Mouse (Mus musculus): ENCODE data around the gene Nubpl. TPM values are rescaled to one million over a fixed set of nuclear protein-coding genes. Genes with fewer than 3 reads are reported as not detected.

Gene Nubpl
- polyA plus RNA-seq, 1 experiment from 2014 or later = 17.6 TPM

GRCm38 (mm10) chr12:52302961-52303360 is 205.4 kb downstream of the Nubpl start:
- no peak overlapping the region for H3K4me3 ChIP-seq
- no peak for DNase-seq (ENCODE audit: low spot score)
- no peaks in the 10 kb centered on the region for H3K27me3 ChIP-seq (replicated peaks; ENCODE audit: low read depth, poor library complexity, severe bottlenecking)
- H3K9me3 ChIP-seq = no peaks in the 10 kb centered on the region
- no peaks in the 10 kb centered on the region for H3K36me3 ChIP-seq (replicated peaks)
- WGBS = 89% methylated on average over 2 of the region's 2 CpGs
- no peak overlapping the region for H3K27ac ChIP-seq (replicated peaks)
- H3K4me1 ChIP-seq = peaks cover 5% of the 10 kb centered on the region

- H3K36me3 ChIP-seq (replicated peaks) = no peaks in the 10 kb centered on the region
- no peaks in the 10 kb centered on the region for H3K9me3 ChIP-seq
- no peaks in the 10 kb centered on the region for H3K27me3 ChIP-seq (replicated peaks; ENCODE audit: low read depth, poor library complexity, severe bottlenecking)
- H3K4me1 ChIP-seq = peaks cover 11% of the 10 kb centered on the region
- WGBS = 93% methylated on average over 7 of the region's 7 CpGs
- H3K27ac ChIP-seq (replicated peaks) = no peak overlapping the region
- H3K4me3 ChIP-seq = no peak overlapping the region
- DNase-seq (ENCODE audit: low spot score) = no peak
These were observed 208.8 kb downstream of the Nubpl start for GRCm38 (mm10) chr12:52306348-52306747.

GRCm38 (mm10) chr12:52307331-52307982 is 209.9 kb downstream of the Nubpl start:
- no peaks in the 10 kb centered on the region for H3K9me3 ChIP-seq
- 63% methylated on average over 10 of the region's 10 CpGs for WGBS
- DNase-seq (ENCODE audit: low spot score) = no peak

DNA sequence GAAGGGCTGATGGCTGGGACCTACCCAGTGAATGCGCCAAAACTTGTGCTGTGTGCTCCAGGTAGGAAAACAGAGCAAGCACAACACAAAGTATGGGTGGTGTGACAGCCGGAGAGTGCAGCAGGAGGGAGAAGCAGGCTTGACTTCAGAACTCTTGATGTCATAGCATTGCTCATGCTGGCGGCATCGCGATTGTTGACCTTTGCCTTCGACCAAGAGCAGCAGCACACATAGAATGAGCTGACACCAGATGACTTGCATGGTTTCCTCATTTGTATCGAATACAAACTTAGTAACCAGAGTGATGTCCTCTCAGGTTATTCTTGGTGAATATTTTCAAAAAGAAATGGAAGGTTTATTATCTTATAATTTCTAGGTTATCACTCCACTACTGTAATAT is 211.1 kb downstream of the Nubpl start:
- H3K9me3 ChIP-seq = peaks cover 6% of the 10 kb centered on the region
- no peaks in the 10 kb centered on the region for H3K36me3 ChIP-seq (replicated peaks)
- no peaks in the 10 kb centered on the region for H3K27me3 ChIP-seq (replicated peaks; ENCODE audit: low read depth, poor library complexity, severe bottlenecking)
- no peak overlapping the region for H3K4me3 ChIP-seq
- WGBS = 90% methylated on average over 7 of the region's 7 CpGs
- H3K4me1 ChIP-seq = peaks cover 11% of the 10 kb centered on the region
- DNase-seq (ENCODE audit: low spot score) = no peak
- H3K27ac ChIP-seq (replicated peaks) = no peak overlapping the region

More at GRCm38 (mm10) chr12:52307331-52307982, 209.9 kb downstream of the Nubpl start:
- Histone ChIP-seq H3K27me3 (replicated peaks; ENCODE audit: low read depth, poor library complexity, severe bottlenecking) (no peaks in the 10 kb centered on the region), H3K27ac (replicated peaks) (no peak overlapping the region), H3K4me1 (peaks cover 11% of the 10 kb centered on the region), H3K36me3 (replicated peaks) (no peaks in the 10 kb centered on the region), H3K4me3 (no peak overlapping the region)

DNA sequence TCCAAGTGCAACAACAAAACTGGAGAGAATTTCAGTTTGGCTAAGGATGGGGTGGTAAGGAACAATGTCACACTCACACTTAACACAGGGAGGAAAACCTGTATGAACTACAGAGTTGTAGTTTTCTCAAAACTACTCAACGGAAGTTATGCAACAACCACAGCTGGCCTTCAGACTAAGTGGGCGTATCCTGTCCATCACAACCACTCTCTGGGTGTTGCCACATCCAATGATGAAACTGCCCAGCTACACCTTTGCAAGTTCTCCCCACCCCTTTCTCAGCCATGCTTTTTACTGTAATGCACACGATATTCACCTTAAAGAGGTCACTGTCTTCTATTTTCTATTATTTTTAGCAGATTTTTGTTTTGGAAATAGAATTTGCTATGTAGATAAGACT is 217.3 kb downstream of the Nubpl start:
- Histone ChIP-seq H3K27ac (replicated peaks) (no peak overlapping the region), H3K4me3 (no peak overlapping the region), H3K4me1 (no peaks in the 10 kb centered on the region), H3K36me3 (replicated peaks) (no peaks in the 10 kb centered on the region), H3K9me3 (peaks cover 6% of the 10 kb centered on the region), H3K27me3 (replicated peaks; ENCODE audit: low read depth, poor library complexity, severe bottlenecking) (no peaks in the 10 kb centered on the region)
- WGBS = 92% methylated on average over 3 of the region's 3 CpGs
- no peak for DNase-seq (ENCODE audit: low spot score)

GRCm38 (mm10) chr12:52317635-52318034 is 220.1 kb downstream of the Nubpl start:
- Histone ChIP-seq H3K4me1 (no peaks in the 10 kb centered on the region), H3K27me3 (replicated peaks; ENCODE audit: low read depth, poor library complexity, severe bottlenecking) (no peaks in the 10 kb centered on the region), H3K4me3 (no peak overlapping the region), H3K36me3 (replicated peaks) (no peaks in the 10 kb centered on the region), H3K9me3 (peaks cover 6% of the 10 kb centered on the region), H3K27ac (replicated peaks) (no peak overlapping the region)
- WGBS = 71% methylated on average over 6 of the region's 6 CpGs
- DNase-seq (ENCODE audit: low spot score) = no peak

DNA sequence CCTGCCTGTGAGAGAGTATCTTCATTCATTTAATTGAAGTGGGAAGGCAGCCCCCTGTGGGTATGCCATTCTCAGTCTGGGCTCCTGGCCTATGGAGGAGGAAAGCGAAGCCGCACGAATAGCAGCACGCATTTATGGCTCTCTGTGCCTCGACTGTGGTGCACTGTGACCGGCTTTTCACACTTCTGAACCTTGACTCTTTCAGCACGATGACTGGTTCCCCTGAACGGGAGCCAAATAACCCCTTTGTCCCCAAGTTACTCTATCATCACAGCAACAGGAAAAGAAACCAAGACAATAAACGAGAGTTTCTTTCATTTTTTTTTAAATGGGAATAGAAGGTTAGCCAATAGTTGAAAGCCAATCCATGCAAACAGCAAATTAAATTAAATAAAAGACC is 220.9 kb downstream of the Nubpl start:
- Histone ChIP-seq H3K27ac (replicated peaks) (no peak overlapping the region), H3K36me3 (replicated peaks) (no peaks in the 10 kb centered on the region), H3K4me1 (no peaks in the 10 kb centered on the region), H3K4me3 (no peak overlapping the region), H3K27me3 (replicated peaks; ENCODE audit: low read depth, poor library complexity, severe bottlenecking) (no peaks in the 10 kb centered on the region), H3K9me3 (no peaks in the 10 kb centered on the region)
- no peak for DNase-seq (ENCODE audit: low spot score)
- 81% methylated on average over 9 of the region's 9 CpGs for WGBS

DNA sequence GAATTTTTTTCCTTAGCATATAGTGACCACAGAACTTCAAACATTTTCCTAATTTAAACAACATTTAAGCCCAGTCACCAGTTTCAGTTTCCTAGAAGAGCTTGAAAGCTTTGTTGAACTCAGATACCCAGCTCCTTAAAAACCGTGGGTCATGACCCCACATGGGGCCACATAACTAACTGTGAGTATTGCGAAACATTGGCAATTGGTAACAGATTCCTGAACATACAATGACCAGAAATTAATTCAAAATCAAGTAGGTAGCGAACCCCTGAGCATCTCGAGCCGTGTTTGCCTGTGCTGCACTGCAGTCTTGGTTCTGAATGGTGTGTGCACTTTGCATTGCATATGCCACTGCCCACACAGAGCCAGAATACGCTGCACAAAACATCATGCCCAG is 221.6 kb downstream of the Nubpl start:
- DNase-seq (ENCODE audit: low spot score) = no peak

GRCm38 (mm10) chr12:52328488-52328887 is 231.0 kb downstream of the Nubpl start:
- WGBS = 95% methylated on average over 4 of the region's 4 CpGs

More for the DNA sequence above, 221.6 kb downstream of the Nubpl start:
- no peaks in the 10 kb centered on the region for H3K4me1 ChIP-seq
- no peaks in the 10 kb centered on the region for H3K36me3 ChIP-seq (replicated peaks)
- 74% methylated on average over 6 of the region's 6 CpGs for WGBS
- no peaks in the 10 kb centered on the region for H3K27me3 ChIP-seq (replicated peaks; ENCODE audit: low read depth, poor library complexity, severe bottlenecking)
- H3K4me3 ChIP-seq = no peak overlapping the region
- H3K27ac ChIP-seq (replicated peaks) = no peak overlapping the region
- no peaks in the 10 kb centered on the region for H3K9me3 ChIP-seq

GRCm38 (mm10) chr12:52335142-52335765 is 237.7 kb downstream of the Nubpl start:
- no peak overlapping the region for H3K4me3 ChIP-seq
- no peaks in the 10 kb centered on the region for H3K36me3 ChIP-seq (replicated peaks)
- no peak for DNase-seq (ENCODE audit: low spot score)
- 93% methylated on average over 11 of the region's 11 CpGs for WGBS
- H3K27me3 ChIP-seq (replicated peaks; ENCODE audit: low read depth, poor library complexity, severe bottlenecking) = no peaks in the 10 kb centered on the region
- H3K9me3 ChIP-seq = no peaks in the 10 kb centered on the region
- peaks cover 20% of the 10 kb centered on the region for H3K4me1 ChIP-seq
- H3K27ac ChIP-seq (replicated peaks) = no peak overlapping the region

More at GRCm38 (mm10) chr12:52328488-52328887, 231.0 kb downstream of the Nubpl start:
- no peak for DNase-seq (ENCODE audit: low spot score)
- Histone ChIP-seq H3K4me1 (peaks cover 15% of the 10 kb centered on the region), H3K9me3 (no peaks in the 10 kb centered on the region), H3K4me3 (no peak overlapping the region), H3K27ac (replicated peaks) (no peak overlapping the region), H3K36me3 (replicated peaks) (no peaks in the 10 kb centered on the region), H3K27me3 (replicated peaks; ENCODE audit: low read depth, poor library complexity, severe bottlenecking) (no peaks in the 10 kb centered on the region)

DNA sequence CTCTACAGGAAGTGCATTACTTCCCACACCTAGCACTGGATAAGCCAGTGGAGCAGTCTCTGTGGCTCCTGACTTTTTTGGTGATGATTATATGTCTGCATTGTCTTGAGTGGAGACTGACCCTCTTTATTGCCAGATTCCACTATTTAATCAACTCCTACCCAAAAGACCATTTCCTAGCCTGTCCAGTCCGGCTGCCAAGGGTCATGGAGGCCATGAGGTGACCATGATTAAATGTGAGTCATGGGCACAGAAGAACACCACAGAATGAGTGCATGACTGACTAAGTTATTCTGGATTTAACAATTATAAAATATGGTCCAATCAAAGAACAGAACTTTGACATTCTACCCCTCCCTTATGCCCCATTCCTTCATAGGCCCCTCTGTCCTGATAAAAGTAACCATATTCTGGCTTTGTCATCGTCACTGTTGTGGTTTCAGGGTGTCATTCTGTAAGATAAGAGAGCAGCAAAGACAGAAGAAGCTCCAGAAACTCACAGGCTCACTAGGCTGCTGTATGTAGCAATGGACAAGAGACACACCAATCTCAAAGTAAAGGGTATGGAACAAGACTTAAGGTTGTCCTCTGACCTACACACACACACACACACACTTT is 240.7 kb downstream of the Nubpl start:
- WGBS = 79% methylated on average over 2 of the region's 2 CpGs
- Histone ChIP-seq H3K4me3 (no peak overlapping the region), H3K27me3 (replicated peaks; ENCODE audit: low read depth, poor library complexity, severe bottlenecking) (no peaks in the 10 kb centered on the region), H3K36me3 (replicated peaks) (no peaks in the 10 kb centered on the region), H3K4me1 (peaks cover 12% of the 10 kb centered on the region), H3K27ac (replicated peaks) (no peak overlapping the region), H3K9me3 (no peaks in the 10 kb centered on the region)
- no peak for DNase-seq (ENCODE audit: low spot score)

DNA sequence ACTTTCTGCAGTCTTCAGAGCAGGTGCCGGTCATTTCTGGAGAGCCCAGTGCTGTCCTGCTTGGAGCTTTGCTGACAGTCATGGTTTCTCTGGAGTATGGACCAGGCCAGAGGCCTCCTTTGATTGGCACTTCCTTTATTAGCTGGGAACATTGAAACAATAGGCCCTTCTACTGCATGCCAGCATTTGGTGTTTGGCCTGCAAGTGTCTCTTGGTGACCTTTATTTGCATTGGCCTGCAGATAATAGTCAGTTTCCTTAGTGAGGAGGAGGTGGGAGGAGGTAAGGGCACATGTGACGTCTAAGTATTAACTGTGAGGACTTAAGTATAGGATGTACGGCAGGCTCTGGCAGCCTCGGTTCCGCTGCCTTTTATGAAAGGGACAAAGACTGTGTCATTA is 249.1 kb downstream of the Nubpl start:
- Histone ChIP-seq H3K36me3 (replicated peaks) (no peaks in the 10 kb centered on the region), H3K9me3 (no peaks in the 10 kb centered on the region), H3K27ac (replicated peaks) (no peak overlapping the region; the same call in 1 of the 2 replicates), H3K27me3 (replicated peaks; ENCODE audit: low read depth, poor library complexity, severe bottlenecking) (no peaks in the 10 kb centered on the region), H3K4me3 (no peak overlapping the region), H3K4me1 (peaks cover 17% of the 10 kb centered on the region)
- 30% methylated on average over 5 of the region's 5 CpGs for WGBS
- DNase-seq (ENCODE audit: low spot score) = no peak

- no peak for DNase-seq (ENCODE audit: low spot score)
- no peak overlapping the region for H3K27ac ChIP-seq (replicated peaks)
- 50% methylated on average over 3 of the region's 3 CpGs for WGBS
- H3K36me3 ChIP-seq (replicated peaks) = no peaks in the 10 kb centered on the region
- H3K27me3 ChIP-seq (replicated peaks; ENCODE audit: low read depth, poor library complexity, severe bottlenecking) = no peaks in the 10 kb centered on the region
- H3K9me3 ChIP-seq = no peaks in the 10 kb centered on the region
- H3K4me3 ChIP-seq = no peak overlapping the region
- H3K4me1 ChIP-seq = peaks cover 25% of the 10 kb centered on the region
These were observed 252.7 kb downstream of the Nubpl start for GRCm38 (mm10) chr12:52350276-52350675.

Measured in embryonic facial prominence, embryonic 10.5 days (tissue).